In genomic region chr8:46241568-46242374, GRCm38 (mm10) we compare ENCODE assay signal across 8 mouse cellular contexts. TPM values are rescaled to one million over a fixed set of nuclear protein-coding genes. Genes with fewer than 3 reads are reported as not detected.
DNase-seq lines count a peak whose midpoint lies in the region; ATAC-seq and TF ChIP-seq lines count a peak whose summit lies in the region.

No protein-coding gene starts in this region.

- no peaks in the 10 kb centered on the region for H3K4me1 ChIP-seq in heart, adult 2 months (ENCODE audit: control insufficient read depth, insufficient read depth, low read length)
- no peaks in the 10 kb centered on the region for H3K4me1 ChIP-seq in limb, embryonic 11.5 days (ENCODE audit: control insufficient read depth, insufficient read depth, low read length)
- no peaks in the 10 kb centered on the region for H3K4me1 ChIP-seq in midbrain, embryonic 16.5 days (ENCODE audit: control insufficient read depth, insufficient read depth, low read length)

- no peaks in the 10 kb centered on the region for H3K9me3 ChIP-seq in limb, embryonic 11.5 days (ENCODE audit: control insufficient read depth, low read length)
- no peaks in the 10 kb centered on the region for H3K9me3 ChIP-seq in midbrain, embryonic 16.5 days (replicated peaks; ENCODE audit: control insufficient read depth, low read length, poor library complexity, severe bottlenecking)

- H3K27ac ChIP-seq in heart, adult 2 months, result no peak overlapping the region
- no peak overlapping the region for H3K27ac ChIP-seq in limb, embryonic 11.5 days (replicated peaks; ENCODE audit: low read depth, low read length)
- no peak overlapping the region for H3K27ac ChIP-seq in midbrain, embryonic 16.5 days (ENCODE audit: low read length)

- 17% methylated on average over 13 of the region's 13 CpGs for WGBS in heart, adult 2 months
- 38% methylated on average over 13 of the region's 13 CpGs for WGBS in limb, embryonic 11.5 days
- WGBS in midbrain, embryonic 16.5 days, result 32% methylated on average over 13 of the region's 13 CpGs

- H3K9ac ChIP-seq in heart, adult 2 months (ENCODE audit: low read depth, low read length), result no peak overlapping the region
- no peak overlapping the region for H3K9ac ChIP-seq in limb, embryonic 11.5 days (ENCODE audit: low read length)
- no peak overlapping the region for H3K9ac ChIP-seq in midbrain, embryonic 16.5 days (ENCODE audit: low read depth, low read length)

- H3K79me2 ChIP-seq in heart, adult 2 months (replicated peaks; ENCODE audit: control insufficient read depth, insufficient read depth, low read length), result no peaks in the 10 kb centered on the region

- TF ChIP-seq CTCF in heart, adult 2 months (IDR thresholded peaks at IDR 0.05), result peak; percentile 89

- peak overlapping the region; percentile 27 for H3K4me3 ChIP-seq in heart, adult 2 months
- H3K4me3 ChIP-seq in limb, embryonic 11.5 days (ENCODE audit: low read depth, low read length), result no peak overlapping the region
- H3K4me3 ChIP-seq in midbrain, embryonic 16.5 days (ENCODE audit: low read depth, low read length), result no peak overlapping the region

- H3K4me2 ChIP-seq in limb, embryonic 11.5 days (ENCODE audit: low read depth, severe bottlenecking), result no peak overlapping the region
- no peak overlapping the region for H3K4me2 ChIP-seq in midbrain, embryonic 16.5 days (ENCODE audit: low read length)

- peak; percentile 85 for DNase-seq in 416B (ENCODE audit: low read depth)
- peak; percentile 87 for DNase-seq in adrenal gland, postnatal 10 days
- peak; percentile 77 for DNase-seq in embryo, embryonic 9.5 days (ENCODE audit: extremely low spot score)
- peak; percentile 73 to 76 for DNase-seq in heart, adult 2 months
- peak; percentile 34 to 72 for DNase-seq in kidney, adult 8-10 months
- peak; percentile 90 for DNase-seq in limb, embryonic 11.5 days (ENCODE audit: low spot score)
- peak; percentile 40 for DNase-seq in spleen, postnatal 36 days (ENCODE audit: low spot score in 2 of 2)

- peak; percentile 62 for ATAC-seq in limb, embryonic 11.5 days (ENCODE audit: insufficient number of reproducible peaks, low FRiP score, low TSS enrichment, low read depth)
- peak; percentile 71; the same call in 1 of the 2 replicates for ATAC-seq in midbrain, embryonic 16.5 days

- intact Hi-C loops in heart, adult 2 months (cut with DNase I), result loop anchor here (1.0 to 2.0 kb wide), 3 partner anchors 40 to 305 kb away; no protein-coding TSS in a partner anchor

- TF ChIP-seq POLR2A in heart, adult 2 months (IDR thresholded peaks at IDR 0.05; ENCODE audit: insufficient read depth, low read depth, low read length), result no peak

- H3K36me3 ChIP-seq in heart, adult 2 months (ENCODE audit: control insufficient read depth, insufficient read depth, low read length), result no peaks in the 10 kb centered on the region
- no peaks in the 10 kb centered on the region for H3K36me3 ChIP-seq in limb, embryonic 11.5 days (ENCODE audit: control insufficient read depth, insufficient read depth, low read length)
- H3K36me3 ChIP-seq in midbrain, embryonic 16.5 days (ENCODE audit: control insufficient read depth, insufficient read depth, low read length), result no peaks in the 10 kb centered on the region

- H3K27me3 ChIP-seq in heart, adult 2 months (ENCODE audit: control insufficient read depth, insufficient read depth, low read length), result no peaks in the 10 kb centered on the region
- H3K27me3 ChIP-seq in limb, embryonic 11.5 days (ENCODE audit: control insufficient read depth, insufficient read depth, low read length), result no peaks in the 10 kb centered on the region
- H3K27me3 ChIP-seq in midbrain, embryonic 16.5 days (ENCODE audit: control insufficient read depth, insufficient read depth, low read depth, low read length), result peaks cover 6% of the 10 kb centered on the region; the same call in 1 of the 2 replicates

- TF ChIP-seq EP300 in heart, adult 2 months (IDR thresholded peaks at IDR 0.05; ENCODE audit: insufficient read depth, low read depth, low read length), result peak; percentile 94

RNA-seq across cellular contexts. Expression of gene Slc25a4, which starts 30.7 kb away (rescaled TPM):
- total RNA-seq in adrenal gland, postnatal 10 days (2021), result 100 to 1,000 TPM; 276 to 572 TPM
- 1,000 to 10,000 TPM; 4,382 to 5,412 TPM for total RNA-seq in heart, adult 2 months (2021)
- polyA plus RNA-seq in heart, adult 2 months (2012; rRNA removed), result 4,929 and 5,477 TPM in 2 replicates
- 461 and 472 TPM in 2 replicates for polyA plus RNA-seq in limb, embryonic 11.5 days (2014; fragmentation: Nextera tagmentation; extraction: Ambion mirVana)
- polyA plus RNA-seq in midbrain, embryonic 16.5 days (2015; fragmentation: Nextera tagmentation; extraction: Ambion mirVana), result 889 and 969 TPM in 2 replicates

RNA-seq across cellular contexts. Expression of gene Helt, which starts 52.7 kb away (rescaled TPM):
- not detected for total RNA-seq in adrenal gland, postnatal 10 days (2021)
- 1 to 10 TPM; 1.5 to 2.8 TPM for total RNA-seq in heart, adult 2 months (2021)
- polyA plus RNA-seq in heart, adult 2 months (2012; rRNA removed), result 1.3 TPM in 2 replicates
- not detected in 2 replicates for polyA plus RNA-seq in limb, embryonic 11.5 days (2014; fragmentation: Nextera tagmentation; extraction: Ambion mirVana)
- 2.8 and 3.2 TPM in 2 replicates for polyA plus RNA-seq in midbrain, embryonic 16.5 days (2015; fragmentation: Nextera tagmentation; extraction: Ambion mirVana)

Comparison
In these comparisons a context has a peak if more than half of its experiments do, and no peak if none do; other contexts are left out.
1. DNase-seq: peak in every context shown above with its lines; median percentile 90 in limb, embryonic 11.5 days; 87 in adrenal gland, postnatal 10 days; 85 in 416B; 77 in embryo, embryonic 9.5 days; 74 in heart, adult 2 months; 53 in kidney, adult 8-10 months; 40 in spleen, postnatal 36 days.